Mouse (Mus musculus): ENCODE data around the gene Nell1.

DNA sequence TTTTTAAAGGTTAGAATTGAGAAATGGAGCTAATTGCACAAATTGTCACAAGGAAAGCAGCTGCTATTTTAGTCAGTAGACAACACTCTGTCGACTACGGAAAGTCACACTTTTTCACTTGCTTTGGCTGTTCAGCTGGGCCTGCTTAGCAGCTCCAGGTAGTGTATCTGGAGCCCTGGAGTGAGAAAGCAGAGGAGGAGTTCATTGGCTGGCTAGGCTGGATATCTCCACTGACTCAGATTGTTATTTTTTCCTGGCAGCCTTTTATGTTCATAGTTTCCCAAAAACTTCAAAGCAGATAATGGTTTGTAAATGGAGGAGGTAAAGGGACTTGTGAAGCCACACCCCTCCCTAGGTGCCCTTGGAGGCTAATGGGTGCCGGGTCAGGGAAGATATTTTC lies 163.0 kb downstream of the Nell1 start:
- TF ChIP-seq POLR2A (IDR thresholded peaks at IDR 0.05; ENCODE audit: low read depth, low read length): no peak
- no peak for TF ChIP-seq CTCF (IDR thresholded peaks at IDR 0.05; ENCODE audit: borderline replicate concordance, insufficient read depth, low read length)
